Comparison of ENCODE assay signal across 14 mouse cellular contexts in genomic region chr5:66138597-66138996, GRCm38 (mm10). TPM values are rescaled to one million over a fixed set of nuclear protein-coding genes. Genes with fewer than 3 reads are reported as not detected.
DNase-seq lines count a peak whose midpoint lies in the region; ATAC-seq and TF ChIP-seq lines count a peak whose summit lies in the region.
"Had no signal": no experiment of that assay in that cellular context is flagged by ENCODE, and none has a peak within 500 bp of the region (broad histone marks: within the 10 kb centered on the region; RNA-seq: fewer than 3 reads in every experiment).

No protein-coding gene starts in this region.

- H3K9me3 ChIP-seq in kidney, embryonic 14.5 days (ENCODE audit: control insufficient read depth, low read length) = no peaks in the 10 kb centered on the region; the same call in 1 of the 2 replicates
- no peaks in the 10 kb centered on the region for H3K9me3 ChIP-seq in kidney, embryonic 16.5 days (ENCODE audit: low read length)
- no peaks in the 10 kb centered on the region for H3K9me3 ChIP-seq in lung, postnatal 0 days (ENCODE audit: low read length)
- no peaks in the 10 kb centered on the region for H3K9me3 ChIP-seq in forebrain, embryonic 15.5 days
- H3K9me3 ChIP-seq: hindbrain, embryonic 10.5 days; neural tube, embryonic 12.5 days had no signal

- ATAC-seq in kidney, embryonic 14.5 days (ENCODE audit: low FRiP score, low TSS enrichment) = no peak
- no peak for ATAC-seq in kidney, embryonic 16.5 days (ENCODE audit: low FRiP score, low TSS enrichment)
- ATAC-seq in lung, postnatal 0 days = no peak
- ATAC-seq in forebrain, embryonic 15.5 days (replicated peaks) = no peak
- ATAC-seq: activated CD4-positive, CD25-positive, alpha-beta regulatory T cell, adult 4 months had no signal

- no peak for TF ChIP-seq EP300 in lung, postnatal 0 days (IDR thresholded peaks at IDR 0.05)

- no peak for TF ChIP-seq CTCF in lung, postnatal 0 days (IDR thresholded peaks at IDR 0.05)

- no peak overlapping the region for H3K27ac ChIP-seq in kidney, embryonic 14.5 days (ENCODE audit: low read depth, low read length)
- H3K27ac ChIP-seq in kidney, embryonic 16.5 days (ENCODE audit: low read length) = no peak overlapping the region
- H3K27ac ChIP-seq in lung, postnatal 0 days (ENCODE audit: low read length) = no peak overlapping the region
- H3K27ac ChIP-seq in forebrain, embryonic 15.5 days (replicated peaks) = no peak overlapping the region
- H3K27ac ChIP-seq: hindbrain, embryonic 10.5 days; neural tube, embryonic 12.5 days had no signal

- 0 out of 2 replicates have a peak, but pooled peaks cover 6% of the 10 kb centered on the region for H3K4me1 ChIP-seq in kidney, embryonic 14.5 days (ENCODE audit: control insufficient read depth, insufficient read depth, low read length)
- H3K4me1 ChIP-seq in kidney, embryonic 16.5 days (ENCODE audit: insufficient read depth, low read length) = peaks cover 13% of the 10 kb centered on the region; the same call in 1 of the 2 replicates
- H3K4me1 ChIP-seq in lung, postnatal 0 days (ENCODE audit: insufficient read depth, low read depth, low read length) = no peaks in the 10 kb centered on the region; the same call in 1 of the 2 replicates
- H3K4me1 ChIP-seq in forebrain, embryonic 15.5 days = no peaks in the 10 kb centered on the region

- H3K9ac ChIP-seq in kidney, embryonic 14.5 days (ENCODE audit: low read depth, low read length) = peak overlapping the region; percentile 14; the same call in 1 of the 2 replicates
- no peak overlapping the region for H3K9ac ChIP-seq in kidney, embryonic 16.5 days (replicated peaks; ENCODE audit: low read length)
- no peak overlapping the region for H3K9ac ChIP-seq in lung, postnatal 0 days (replicated peaks; ENCODE audit: low read depth)
- H3K9ac ChIP-seq in forebrain, embryonic 15.5 days (replicated peaks) = no peak overlapping the region
- H3K9ac ChIP-seq: neural tube, embryonic 12.5 days had no signal

- DNase-seq in Muller cell, postnatal 12 days (ENCODE audit: inconsistent ontology term) = peak; percentile 24
- DNase-seq in adrenal gland, postnatal 14 days = peak; percentile 75
- peak; percentile 68 for DNase-seq in lung, postnatal 0 days (ENCODE audit: low spot score)
- DNase-seq in thymus, postnatal 14 days = no peak
- DNase-seq in T-cell, adult 2 months (ENCODE audit: low spot score) = no peak
- DNase-seq: kidney, adult 2 months; left cerebral cortex, postnatal 4 days; right cerebral cortex, postnatal 14 days had no signal

- WGBS in kidney, embryonic 14.5 days = 26% methylated on average over 10 of the region's 10 CpGs
- WGBS in kidney, embryonic 16.5 days = 35% methylated on average over 10 of the region's 10 CpGs
- 37% methylated on average over 10 of the region's 10 CpGs for WGBS in lung, postnatal 0 days
- WGBS in forebrain, embryonic 15.5 days = 6% methylated on average over 10 of the region's 10 CpGs

- H3K4me3 ChIP-seq in kidney, embryonic 14.5 days (ENCODE audit: low read length) = no peak overlapping the region
- no peak overlapping the region for H3K4me3 ChIP-seq in kidney, embryonic 16.5 days (ENCODE audit: low read length)
- no peak overlapping the region for H3K4me3 ChIP-seq in lung, postnatal 0 days (ENCODE audit: low read depth, low read length)
- H3K4me3 ChIP-seq in forebrain, embryonic 15.5 days = no peak overlapping the region
- H3K4me3 ChIP-seq: hindbrain, embryonic 10.5 days; neural tube, embryonic 12.5 days had no signal

- no peak overlapping the region for H3K4me2 ChIP-seq in kidney, embryonic 14.5 days (replicated peaks; ENCODE audit: low read depth, low read length)
- no peak overlapping the region for H3K4me2 ChIP-seq in kidney, embryonic 16.5 days (replicated peaks; ENCODE audit: low read depth, low read length)
- H3K4me2 ChIP-seq in lung, postnatal 0 days (replicated peaks; ENCODE audit: low read depth, low read length) = no peak overlapping the region
- H3K4me2 ChIP-seq in forebrain, embryonic 15.5 days (replicated peaks) = no peak overlapping the region
- H3K4me2 ChIP-seq: neural tube, embryonic 12.5 days had no signal

- no peaks in the 10 kb centered on the region for H3K27me3 ChIP-seq in kidney, embryonic 14.5 days (ENCODE audit: control insufficient read depth, insufficient read depth, low read length)
- H3K27me3 ChIP-seq in kidney, embryonic 16.5 days (ENCODE audit: insufficient read depth, low read length) = no peaks in the 10 kb centered on the region
- no peaks in the 10 kb centered on the region for H3K27me3 ChIP-seq in lung, postnatal 0 days (replicated peaks; ENCODE audit: insufficient read depth, low read length)
- H3K27me3 ChIP-seq in forebrain, embryonic 15.5 days = no peaks in the 10 kb centered on the region
- H3K27me3 ChIP-seq: neural tube, embryonic 12.5 days had no signal

- no peaks in the 10 kb centered on the region for H3K36me3 ChIP-seq in kidney, embryonic 14.5 days (ENCODE audit: control insufficient read depth, insufficient read depth, low read length)
- H3K36me3 ChIP-seq in kidney, embryonic 16.5 days (ENCODE audit: insufficient read depth, low read length) = no peaks in the 10 kb centered on the region
- H3K36me3 ChIP-seq in lung, postnatal 0 days (ENCODE audit: insufficient read depth, low read length) = no peaks in the 10 kb centered on the region
- H3K36me3 ChIP-seq in forebrain, embryonic 15.5 days = no peaks in the 10 kb centered on the region
- H3K36me3 ChIP-seq: hindbrain, embryonic 10.5 days; neural tube, embryonic 12.5 days had no signal

RNA-seq across cellular contexts. Expression of gene Rbm47, which starts 34.3 kb away (rescaled TPM):
- polyA plus RNA-seq in kidney, embryonic 14.5 days (2014; fragmentation: Nextera tagmentation; extraction: Ambion mirVana) = 27.6 and 45.6 TPM in 2 replicates
- 75.0 and 85.6 TPM in 2 replicates for polyA plus RNA-seq in kidney, embryonic 16.5 days (2015; fragmentation: Nextera tagmentation; extraction: Ambion mirVana)
- 69.7 and 82.0 TPM in 2 replicates for total RNA-seq in adrenal gland, postnatal 14 days (2021)
- 41.5 and 50.2 TPM in 2 replicates for polyA plus RNA-seq in lung, postnatal 0 days (2015; fragmentation: Nextera tagmentation; extraction: Ambion mirVana)
- 2.7 and 5.1 TPM in 2 replicates for polyA plus RNA-seq in forebrain, embryonic 15.5 days (2015; fragmentation: Nextera tagmentation; extraction: Ambion mirVana)

Comparison
In these comparisons a context has a peak if more than half of its experiments do, and no peak if none do; other contexts are left out.
1. DNase-seq: peak in Muller cell, postnatal 12 days (single experiment), adrenal gland, postnatal 14 days (single experiment) and lung, postnatal 0 days (single experiment); none in thymus, postnatal 14 days (single experiment) and T-cell, adult 2 months (single experiment).